Comparison of ENCODE assay signal across 9 mouse cellular contexts in genomic region chr4:45490036-45490752, GRCm38 (mm10). TPM values are rescaled to one million over a fixed set of nuclear protein-coding genes. Genes with fewer than 3 reads are reported as not detected.
DNase-seq lines count a peak whose midpoint lies in the region; ATAC-seq and TF ChIP-seq lines count a peak whose summit lies in the region.
"Had no signal": no experiment of that assay in that cellular context is flagged by ENCODE, and none has a peak within 500 bp of the region (broad histone marks: within the 10 kb centered on the region; RNA-seq: fewer than 3 reads in every experiment).

No protein-coding gene starts in this region.

- no peak for ATAC-seq in heart, embryonic 15.5 days (replicated peaks; ENCODE audit: insufficient number of reproducible peaks, insufficient read depth, low FRiP score, low read depth)

- H3K4me1 ChIP-seq in E14TG2a.4 (replicated peaks; ENCODE audit: low read depth, low read length), result peaks cover 83% of the 10 kb centered on the region
- peaks cover 96% of the 10 kb centered on the region for H3K4me1 ChIP-seq in heart, embryonic 15.5 days (replicated peaks)

- H3K4me2 ChIP-seq in heart, embryonic 15.5 days, result peak overlapping the region; percentile 46

- H3K27me3 ChIP-seq in E14TG2a.4 (ENCODE audit: insufficient read depth, low read length), result peaks cover 12% of the 10 kb centered on the region; the same call in 1 of the 2 replicates
- no peaks in the 10 kb centered on the region for H3K27me3 ChIP-seq in heart, embryonic 15.5 days

- DNase-seq in WW6 (ENCODE audit: low read depth, low spot score), result peak; percentile 73
- DNase-seq in adrenal gland, adult 8-10 months, result no peak
- no peak for DNase-seq in right cerebral cortex, postnatal 10 days (ENCODE audit: low spot score in 2 of 2)
- no peak for DNase-seq in left cerebral cortex, adult 8-10 months (ENCODE audit: low spot score in 2 of 2)
- DNase-seq in lung, postnatal 36 days, result no peak

- no peaks in the 10 kb centered on the region for H3K9me3 ChIP-seq in E14TG2a.4 (ENCODE audit: low read length)
- H3K9me3 ChIP-seq in heart, embryonic 15.5 days (replicated peaks), result no peaks in the 10 kb centered on the region

- WGBS in heart, embryonic 15.5 days, result 17% methylated on average over 8 of the region's 8 CpGs
- WGBS in macrophage (ENCODE audit: missing documents), result 58% methylated on average over 8 of the region's 8 CpGs

- H3K4me3 ChIP-seq in E14TG2a.4 (replicated peaks; ENCODE audit: low read length), result peak overlapping the region; percentile 58
- no peak overlapping the region for H3K4me3 ChIP-seq in heart, embryonic 15.5 days
- no peak overlapping the region for H3K4me3 ChIP-seq in macrophage (ENCODE audit: inconsistent target)
- H3K4me3 ChIP-seq: erythroblast, embryonic 14.5 days had no signal

- no peak for TF ChIP-seq CTCF in E14TG2a.4 (conservative IDR thresholded peaks at IDR 0.05; ENCODE audit: low read length)

- H3K9ac ChIP-seq in heart, embryonic 15.5 days, result peak overlapping the region; percentile 39

- no peaks in the 10 kb centered on the region for H3K79me2 ChIP-seq in macrophage (ENCODE audit: inconsistent target)

- peak overlapping the region; percentile 94 for H3K27ac ChIP-seq in heart, embryonic 15.5 days
- peak overlapping the region; percentile 60 for H3K27ac ChIP-seq in macrophage

- H3K36me3 ChIP-seq in E14TG2a.4 (ENCODE audit: insufficient read depth, low read length) (peaks cover 33% of the 10 kb centered on the region), macrophage (ENCODE audit: inconsistent target) (no peaks in the 10 kb centered on the region)
- no peaks in the 10 kb centered on the region; the same call in 1 of the 2 replicates for H3K36me3 ChIP-seq in heart, embryonic 15.5 days

RNA-seq across cellular contexts. Expression of gene Shb, which starts 42.1 kb away (rescaled TPM):
- 8.6 and 10.7 TPM in 2 replicates for polyA plus RNA-seq in heart, embryonic 15.5 days (2015; fragmentation: Nextera tagmentation; extraction: Ambion mirVana)
- 10 to 100 TPM in 1 of 26 experiments, 1 to 10 TPM in 24, under 1 TPM in 1; 0.98 to 12.4 (median 3.4) TPM for total RNA-seq in macrophage (2018; cell fraction: chromatin; rRNA removed)
- total RNA-seq in macrophage (2018; cell fraction: cytosol; rRNA removed), result 1 to 10 TPM; 1.7 to 5.0 (median 2.6) TPM
- total RNA-seq in macrophage (2018; cell fraction: nucleus; rRNA removed), result 10 to 100 TPM in 2 of 26 experiments, 1 to 10 TPM in 24; 2.3 to 16.4 (median 4.0) TPM
- 3.0 to 3.2 TPM (median 3.0 TPM) in 3 replicates for polyA plus RNA-seq in macrophage (2018)
- 100 to 1,000 TPM in 2 of 4 experiments, 10 to 100 TPM in 2; 39.5 to 104 (median 79.0) TPM for total RNA-seq in adrenal gland, adult 8-10 months (2022)
- 10 to 100 TPM; 17.1 to 20.0 (median 18.9) TPM for total RNA-seq in left cerebral cortex, adult 8-10 months (2022)
